Mouse (Mus musculus): ENCODE measurements around the gene Crebbp. TPM values are rescaled to one million over a fixed set of nuclear protein-coding genes. Genes with fewer than 3 reads are reported as not detected.

Gene Crebbp
- polyA plus RNA-seq, 1 experiment from 2014 or later = 27.7 TPM

DNA sequence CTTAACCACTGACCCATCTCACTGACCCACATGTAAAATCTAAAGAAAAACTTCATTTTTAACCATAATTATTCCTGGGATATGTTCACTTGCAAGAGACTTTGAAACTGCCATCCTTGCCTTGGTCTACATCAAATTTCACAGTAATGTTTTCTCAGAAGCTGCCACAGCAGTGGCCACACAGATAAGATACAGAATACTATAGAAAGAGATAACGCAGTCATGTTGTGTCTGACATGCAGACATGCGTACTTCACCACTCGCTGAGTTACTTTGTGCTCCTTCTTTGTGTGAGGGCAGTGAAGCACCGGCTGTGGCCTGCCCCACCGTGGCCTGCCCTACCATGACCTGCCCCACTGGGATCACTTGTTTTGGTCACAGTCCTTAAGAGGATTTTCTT, 179.8 kb downstream of the Crebbp start:
- no peaks in the 10 kb centered on the region for H3K27me3 ChIP-seq (ENCODE audit: low read depth, poor library complexity, severe bottlenecking)
- no peaks in the 10 kb centered on the region for H3K9me3 ChIP-seq (replicated peaks)
- no peak overlapping the region for H3K4me3 ChIP-seq
- peaks cover 26% of the 10 kb centered on the region for H3K36me3 ChIP-seq
- WGBS = 50% methylated on average over 5 of the region's 5 CpGs
- H3K4me1 ChIP-seq = peaks cover 12% of the 10 kb centered on the region
- no peak for DNase-seq (ENCODE audit: low spot score)
- H3K27ac ChIP-seq (replicated peaks) = no peak overlapping the region

DNA sequence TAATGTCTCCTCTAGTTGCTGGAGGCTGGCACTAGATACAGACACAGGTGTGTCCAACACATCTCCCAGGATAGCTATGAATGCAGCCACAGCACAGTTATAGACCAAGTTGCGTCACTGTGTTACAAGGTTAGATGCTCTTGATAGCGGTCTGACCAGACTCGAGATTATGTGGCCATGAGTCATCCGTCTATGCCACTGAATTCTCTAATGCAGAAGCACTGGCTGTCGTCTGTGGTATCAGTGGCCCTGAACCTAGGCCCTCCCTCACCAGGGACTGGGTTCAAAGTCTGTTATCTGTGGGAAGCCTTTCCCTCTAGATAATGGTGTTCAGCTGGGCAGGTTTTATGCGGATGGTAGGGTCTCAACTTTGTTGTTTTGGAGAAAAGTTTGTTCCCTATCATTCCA, 181.5 kb downstream of the Crebbp start:
- Histone ChIP-seq H3K4me1 (peaks cover 12% of the 10 kb centered on the region), H3K4me3 (no peak overlapping the region), H3K27ac (replicated peaks) (no peak overlapping the region), H3K27me3 (ENCODE audit: low read depth, poor library complexity, severe bottlenecking) (no peaks in the 10 kb centered on the region), H3K9me3 (replicated peaks) (no peaks in the 10 kb centered on the region), H3K36me3 (peaks cover 10% of the 10 kb centered on the region)
- DNase-seq (ENCODE audit: low spot score) = no peak
- WGBS = 93% methylated on average over 6 of the region's 6 CpGs

DNA sequence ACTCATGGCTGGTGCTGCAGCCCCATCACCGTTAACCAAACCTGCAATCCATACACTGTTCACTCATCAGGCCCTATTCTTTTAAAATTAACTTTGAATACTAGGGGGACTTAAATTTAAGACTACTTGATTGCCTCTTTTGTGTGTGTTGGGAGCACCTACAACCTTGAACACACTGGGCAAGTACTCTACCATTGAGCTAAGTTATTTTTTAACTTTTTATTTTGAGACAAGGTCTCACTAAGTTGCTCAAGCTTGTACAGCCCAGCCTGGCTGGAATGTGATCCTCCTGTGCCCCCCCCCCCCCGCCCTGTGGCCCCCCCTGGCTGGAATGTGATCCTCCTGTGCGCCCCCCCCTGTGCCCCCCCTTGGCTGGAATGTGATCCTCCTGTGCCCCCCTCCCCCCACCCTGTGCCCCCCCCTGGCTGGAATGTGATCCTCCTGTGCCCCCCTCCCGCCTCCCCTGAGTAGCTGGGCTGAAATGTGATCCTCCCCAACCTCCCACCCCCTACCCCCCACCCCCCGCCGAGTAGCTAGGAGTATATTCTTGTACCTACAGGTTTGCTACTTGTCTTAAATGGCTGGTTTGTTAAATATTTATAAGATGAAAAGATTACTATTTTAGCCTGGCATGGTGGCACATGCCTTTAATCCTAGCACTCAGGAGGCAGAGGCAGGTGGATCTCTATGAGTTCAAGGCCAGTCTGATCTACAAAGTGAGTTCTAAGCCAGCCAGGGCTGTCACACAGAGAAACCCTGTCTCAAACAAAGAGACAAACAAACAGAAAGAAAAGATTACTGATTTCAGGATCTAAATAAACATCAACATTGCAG, 182.1 kb downstream of the Crebbp start:
- H3K27ac ChIP-seq (replicated peaks) = no peak overlapping the region
- WGBS = 61% methylated on average over 6 of the region's 6 CpGs
- DNase-seq (ENCODE audit: low spot score) = no peak
- H3K36me3 ChIP-seq = peaks cover 3% of the 10 kb centered on the region
- no peaks in the 10 kb centered on the region for H3K9me3 ChIP-seq (replicated peaks)
- no peak overlapping the region for H3K4me3 ChIP-seq
- peaks cover 12% of the 10 kb centered on the region for H3K4me1 ChIP-seq
- H3K27me3 ChIP-seq (ENCODE audit: low read depth, poor library complexity, severe bottlenecking) = no peaks in the 10 kb centered on the region

Small RNAs within 50 kb of the gene (microRNA-seq; reads per million reads assigned to microRNA genes)
- not detected for gene Gm23413

Other genes starting within 250 kb of the Crebbp start
- 0.81 and 0.89 TPM in 2 replicates for gene Nlrc3, start 237.4 kb downstream of the Crebbp start, polyA plus RNA-seq (2016; fragmentation: Nextera tagmentation; extraction: Ambion mirVana)
- gene Slx4, start 210.2 kb downstream of the Crebbp start, polyA plus RNA-seq (2016; fragmentation: Nextera tagmentation; extraction: Ambion mirVana) = 22.5 and 25.2 TPM in 2 replicates
- 5.3 and 6.5 TPM in 2 replicates for gene Dnase1, start 177.1 kb downstream of the Crebbp start, polyA plus RNA-seq (2016; fragmentation: Nextera tagmentation; extraction: Ambion mirVana)
- 85.5 and 90.6 TPM in 2 replicates for gene Trap1, start 136.2 kb downstream of the Crebbp start, polyA plus RNA-seq (2016; fragmentation: Nextera tagmentation; extraction: Ambion mirVana)
- gene Adcy9, start 206.5 kb upstream of the Crebbp start, polyA plus RNA-seq (2016; fragmentation: Nextera tagmentation; extraction: Ambion mirVana) = 0.56 and 0.92 TPM in 2 replicates